Mouse (Mus musculus): Measurements from ENCODE around the gene Aldh1a2. TPM values are rescaled to one million over a fixed set of nuclear protein-coding genes. Genes with fewer than 3 reads are reported as not detected.

The Aldh1a2 gene
- polyA plus RNA-seq, 1 experiment from 2014 or later = 8.6 TPM

GRCm38 (mm10) chr9:71317096-71317920, 101.7 kb downstream of the Aldh1a2 start:
- H3K9ac ChIP-seq (replicated peaks) = no peak overlapping the region
- no peak overlapping the region for H3K4me3 ChIP-seq (replicated peaks)
- 91% methylated on average over 11 of the region's 11 CpGs for WGBS
- no peak overlapping the region for H3K4me2 ChIP-seq (replicated peaks)
- no peaks in the 10 kb centered on the region for H3K9me3 ChIP-seq
- no peaks in the 10 kb centered on the region for H3K4me1 ChIP-seq (replicated peaks)
- no peaks in the 10 kb centered on the region for H3K27me3 ChIP-seq
- no peak overlapping the region for H3K27ac ChIP-seq
- H3K36me3 ChIP-seq = no peaks in the 10 kb centered on the region
- ATAC-seq = no peak

- no peak overlapping the region for H3K9ac ChIP-seq (replicated peaks)
- H3K27me3 ChIP-seq = no peaks in the 10 kb centered on the region
- no peak overlapping the region for H3K27ac ChIP-seq
- 78% methylated on average over 3 of the region's 3 CpGs for WGBS
- H3K4me3 ChIP-seq (replicated peaks) = no peak overlapping the region
- H3K36me3 ChIP-seq = no peaks in the 10 kb centered on the region
- H3K4me1 ChIP-seq (replicated peaks) = no peaks in the 10 kb centered on the region
- ATAC-seq = no peak
- H3K9me3 ChIP-seq = no peaks in the 10 kb centered on the region
- H3K4me2 ChIP-seq (replicated peaks) = no peak overlapping the region
These were observed 102.3 kb downstream of the Aldh1a2 start for GRCm38 (mm10) chr9:71317921-71318241.

DNA sequence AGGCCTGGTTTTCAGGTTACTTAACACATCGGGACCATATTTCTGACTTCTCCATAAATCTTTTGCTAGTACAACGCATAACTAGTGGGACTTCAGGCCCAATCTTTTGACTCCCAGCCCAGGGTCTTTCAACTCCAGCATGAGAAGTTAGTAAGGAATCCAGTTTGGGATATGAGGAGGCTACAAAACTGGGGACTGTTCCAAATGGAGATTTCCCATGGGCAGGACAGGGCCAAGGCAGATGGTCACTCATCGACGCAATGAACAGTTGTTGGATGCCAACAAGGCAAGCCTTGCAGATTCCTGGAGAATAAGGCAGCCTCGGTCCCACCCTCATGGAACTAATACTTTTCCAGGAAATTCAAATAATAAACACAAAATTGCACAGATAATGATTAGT, 104.2 kb downstream of the Aldh1a2 start:
- H3K4me2 ChIP-seq (replicated peaks) = no peak overlapping the region
- 99% methylated on average over 5 of the region's 5 CpGs for WGBS
- no peak overlapping the region for H3K9ac ChIP-seq (replicated peaks)
- no peak overlapping the region for H3K4me3 ChIP-seq (replicated peaks)
- no peaks in the 10 kb centered on the region for H3K9me3 ChIP-seq
- no peaks in the 10 kb centered on the region for H3K4me1 ChIP-seq (replicated peaks)
- no peaks in the 10 kb centered on the region for H3K36me3 ChIP-seq
- H3K27me3 ChIP-seq = no peaks in the 10 kb centered on the region
- H3K27ac ChIP-seq = no peak overlapping the region
- ATAC-seq = no peak

GRCm38 (mm10) chr9:71320246-71321155, 104.9 kb downstream of the Aldh1a2 start:
- Histone ChIP-seq H3K9ac (replicated peaks) (no peak overlapping the region), H3K9me3 (no peaks in the 10 kb centered on the region), H3K36me3 (no peaks in the 10 kb centered on the region), H3K27ac (no peak overlapping the region), H3K4me2 (replicated peaks) (no peak overlapping the region), H3K4me3 (replicated peaks) (no peak overlapping the region), H3K4me1 (replicated peaks) (no peaks in the 10 kb centered on the region), H3K27me3 (no peaks in the 10 kb centered on the region)
- no peak for ATAC-seq
- WGBS = 53% methylated on average over 11 of the region's 11 CpGs

DNA sequence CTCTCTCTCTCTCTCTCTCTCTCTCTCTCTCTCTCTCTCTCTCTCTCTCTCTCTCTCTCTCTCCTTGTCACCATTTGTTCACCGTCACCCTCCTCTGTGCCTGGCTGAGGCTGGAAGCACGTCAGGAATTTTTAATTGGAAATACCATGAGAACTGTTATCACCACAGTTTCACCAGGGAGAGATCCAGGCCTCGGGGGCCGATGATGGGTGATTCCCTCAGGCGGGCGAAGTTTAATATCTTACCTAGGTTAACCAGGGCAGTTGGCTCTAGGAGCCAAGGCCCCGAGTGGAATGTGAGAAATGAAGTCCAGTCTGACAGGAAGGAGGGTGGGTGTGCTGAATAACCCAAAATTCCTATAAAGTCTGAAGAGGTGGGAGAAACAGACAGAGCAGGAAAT, 105.8 kb downstream of the Aldh1a2 start:
- Histone ChIP-seq H3K36me3 (no peaks in the 10 kb centered on the region), H3K4me1 (replicated peaks) (no peaks in the 10 kb centered on the region), H3K27me3 (no peaks in the 10 kb centered on the region), H3K4me2 (replicated peaks) (no peak overlapping the region), H3K9ac (replicated peaks) (no peak overlapping the region), H3K27ac (no peak overlapping the region), H3K9me3 (no peaks in the 10 kb centered on the region), H3K4me3 (replicated peaks) (no peak overlapping the region)
- WGBS = 79% methylated on average over 7 of the region's 7 CpGs
- ATAC-seq = no peak

DNA sequence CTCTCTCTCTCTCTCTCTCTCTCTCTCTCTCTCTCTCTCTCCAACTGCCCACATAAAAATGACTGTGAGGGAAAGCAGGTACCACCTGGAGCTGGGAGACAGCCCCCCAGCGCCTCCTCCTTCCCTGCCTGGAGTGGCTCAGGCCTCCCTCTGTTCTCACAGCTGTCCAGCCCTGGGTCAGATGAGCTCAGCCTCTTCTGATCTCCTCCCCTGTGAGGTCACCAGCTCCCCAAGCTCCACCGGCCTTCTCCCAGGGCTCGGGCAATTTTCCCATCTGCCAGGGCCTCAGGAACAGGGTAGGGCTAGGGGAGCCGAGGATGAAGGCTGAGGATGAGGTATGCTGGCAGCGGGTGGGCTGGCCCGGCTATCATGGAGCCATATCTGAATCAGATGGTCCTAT, 106.3 kb downstream of the Aldh1a2 start:
- Histone ChIP-seq H3K9me3 (no peaks in the 10 kb centered on the region), H3K27me3 (no peaks in the 10 kb centered on the region), H3K9ac (replicated peaks) (no peak overlapping the region), H3K4me3 (replicated peaks) (no peak overlapping the region), H3K36me3 (no peaks in the 10 kb centered on the region), H3K4me1 (replicated peaks) (no peaks in the 10 kb centered on the region), H3K27ac (no peak overlapping the region), H3K4me2 (replicated peaks) (no peak overlapping the region)
- no peak for ATAC-seq
- 80% methylated on average over 6 of the region's 6 CpGs for WGBS

DNA sequence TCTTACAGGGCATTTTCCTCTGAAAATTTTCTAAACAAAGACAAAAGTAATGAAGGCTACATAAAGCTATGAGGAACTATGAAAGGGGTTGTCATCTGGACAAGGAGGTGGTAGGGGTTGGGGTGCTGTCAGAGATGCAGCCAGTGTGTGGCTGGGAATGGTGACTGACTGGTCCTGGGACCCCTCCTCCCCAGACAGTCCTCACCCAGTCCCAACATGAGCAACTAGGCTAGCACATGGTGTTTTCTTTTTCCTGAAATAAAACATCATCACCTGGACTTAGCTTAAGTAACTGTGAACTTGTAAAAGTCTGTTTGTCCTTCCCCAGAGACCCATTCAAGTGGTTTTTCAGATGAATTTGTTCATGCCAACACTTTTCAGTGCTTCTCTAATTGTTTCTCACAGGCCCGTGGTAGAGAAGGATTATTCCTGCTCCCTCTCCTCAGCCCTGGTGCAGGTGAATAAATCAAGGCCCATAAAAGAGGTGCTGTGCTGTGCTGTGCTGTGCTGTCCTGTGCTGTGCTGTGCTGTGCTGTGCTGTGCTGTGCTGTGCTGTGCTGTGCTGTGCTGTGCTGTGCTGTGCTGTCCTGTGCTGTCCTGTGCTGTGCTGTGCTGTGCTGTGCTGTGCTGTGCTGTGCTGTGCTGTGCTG, 107.8 kb downstream of the Aldh1a2 start:
- no peak overlapping the region for H3K4me2 ChIP-seq (replicated peaks)
- ATAC-seq = no peak
- H3K27me3 ChIP-seq = no peaks in the 10 kb centered on the region
- no peak overlapping the region for H3K27ac ChIP-seq
- H3K36me3 ChIP-seq = no peaks in the 10 kb centered on the region
- H3K4me3 ChIP-seq (replicated peaks) = no peak overlapping the region
- no peaks in the 10 kb centered on the region for H3K9me3 ChIP-seq
- no peaks in the 10 kb centered on the region for H3K4me1 ChIP-seq (replicated peaks)
- WGBS = 36% methylated on average over 1 of the region's 1 CpGs
- no peak overlapping the region for H3K9ac ChIP-seq (replicated peaks)

GRCm38 (mm10) chr9:71324060-71324459, 108.5 kb downstream of the Aldh1a2 start:
- ATAC-seq = no peak
- Histone ChIP-seq H3K27ac (no peak overlapping the region), H3K4me1 (replicated peaks) (no peaks in the 10 kb centered on the region), H3K4me2 (replicated peaks) (no peak overlapping the region), H3K36me3 (no peaks in the 10 kb centered on the region), H3K4me3 (replicated peaks) (no peak overlapping the region), H3K27me3 (no peaks in the 10 kb centered on the region), H3K9ac (replicated peaks) (no peak overlapping the region), H3K9me3 (no peaks in the 10 kb centered on the region)
- 75% methylated on average over 5 of the region's 5 CpGs for WGBS

DNA sequence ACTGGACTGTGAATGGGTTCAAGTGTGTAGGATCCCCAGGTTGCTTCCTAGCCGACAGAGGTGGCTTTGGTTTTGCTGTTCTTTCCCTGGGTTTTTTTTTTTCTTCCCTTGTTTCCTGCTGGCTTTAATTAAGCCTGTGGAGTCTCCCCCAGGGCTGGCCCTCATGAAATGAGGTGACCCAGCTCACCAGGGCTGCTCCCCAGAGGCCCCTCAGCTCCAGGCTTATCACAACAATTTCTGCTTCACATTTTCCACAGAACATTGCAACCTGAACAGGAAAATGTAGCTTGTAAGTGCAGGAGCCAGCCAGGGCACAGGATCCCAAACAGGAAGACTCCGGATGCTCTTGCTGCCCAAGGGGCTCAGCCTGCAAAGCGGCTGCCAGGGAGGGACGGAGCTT, 110.7 kb downstream of the Aldh1a2 start:
- ATAC-seq = no peak
- Histone ChIP-seq H3K9me3 (no peaks in the 10 kb centered on the region), H3K4me1 (replicated peaks) (no peaks in the 10 kb centered on the region), H3K27ac (no peak overlapping the region), H3K4me2 (replicated peaks) (no peak overlapping the region), H3K27me3 (no peaks in the 10 kb centered on the region), H3K4me3 (replicated peaks) (no peak overlapping the region), H3K9ac (replicated peaks) (no peak overlapping the region), H3K36me3 (no peaks in the 10 kb centered on the region)
- 72% methylated on average over 4 of the region's 4 CpGs for WGBS

GRCm38 (mm10) chr9:71331661-71332060, 116.1 kb downstream of the Aldh1a2 start:
- H3K27me3 ChIP-seq = no peaks in the 10 kb centered on the region
- H3K9ac ChIP-seq (replicated peaks) = no peak overlapping the region
- no peaks in the 10 kb centered on the region for H3K36me3 ChIP-seq
- H3K4me2 ChIP-seq (replicated peaks) = no peak overlapping the region
- ATAC-seq = no peak
- H3K27ac ChIP-seq = no peak overlapping the region
- no peaks in the 10 kb centered on the region for H3K4me1 ChIP-seq (replicated peaks)
- H3K4me3 ChIP-seq (replicated peaks) = no peak overlapping the region
- H3K9me3 ChIP-seq = no peaks in the 10 kb centered on the region
- 59% methylated on average over 3 of the region's 3 CpGs for WGBS

DNA sequence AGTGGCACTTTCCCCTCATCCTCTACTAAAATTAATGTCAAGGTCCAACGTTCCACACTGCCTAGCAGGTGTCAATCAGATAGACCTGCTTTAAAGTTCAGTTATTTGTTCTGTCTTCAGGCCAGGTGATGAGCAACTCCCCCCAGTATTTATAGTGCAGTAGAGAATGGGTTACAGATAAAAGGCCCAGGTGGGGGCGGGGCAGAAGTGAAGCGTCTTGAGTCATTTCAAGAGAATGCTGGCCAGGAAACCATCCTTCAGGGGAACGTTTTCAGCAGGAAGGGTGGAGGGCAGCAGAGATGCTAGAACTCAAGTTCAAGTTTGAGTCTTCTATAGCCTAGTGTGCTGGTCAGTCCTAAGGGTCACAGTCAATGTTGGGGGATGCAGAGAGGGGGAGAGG, 121.1 kb downstream of the Aldh1a2 start:
- Histone ChIP-seq H3K27ac (no peak overlapping the region), H3K9me3 (no peaks in the 10 kb centered on the region), H3K9ac (replicated peaks) (no peak overlapping the region), H3K4me3 (replicated peaks) (no peak overlapping the region), H3K4me1 (replicated peaks) (no peaks in the 10 kb centered on the region), H3K4me2 (replicated peaks) (no peak overlapping the region), H3K36me3 (no peaks in the 10 kb centered on the region), H3K27me3 (no peaks in the 10 kb centered on the region)
- 68% methylated on average over 4 of the region's 4 CpGs for WGBS
- no peak for ATAC-seq

DNA sequence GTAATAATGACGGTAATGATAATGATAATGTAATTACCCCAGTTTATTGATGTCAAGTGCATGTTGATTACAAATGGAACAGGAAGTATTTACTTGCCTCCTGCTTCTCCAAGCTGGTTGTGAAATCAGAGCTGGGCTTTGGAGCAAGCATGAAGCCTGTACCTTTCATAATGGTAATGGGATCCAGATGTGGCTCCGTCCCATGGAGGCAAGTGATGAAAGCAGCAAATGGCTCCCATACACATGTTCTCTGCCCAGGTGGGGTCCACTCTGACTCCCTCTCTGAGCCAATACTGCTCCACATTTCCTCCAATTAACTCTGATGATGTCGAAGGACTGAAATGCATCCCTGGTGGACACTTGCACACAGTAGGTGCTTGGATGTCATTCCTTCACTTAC, 121.8 kb downstream of the Aldh1a2 start:
- no peaks in the 10 kb centered on the region for H3K36me3 ChIP-seq
- no peaks in the 10 kb centered on the region for H3K9me3 ChIP-seq
- ATAC-seq = no peak
- H3K27me3 ChIP-seq = no peaks in the 10 kb centered on the region
- no peak overlapping the region for H3K4me3 ChIP-seq (replicated peaks)
- no peak overlapping the region for H3K27ac ChIP-seq
- no peak overlapping the region for H3K4me2 ChIP-seq (replicated peaks)
- H3K9ac ChIP-seq (replicated peaks) = no peak overlapping the region
- H3K4me1 ChIP-seq (replicated peaks) = no peaks in the 10 kb centered on the region
- WGBS = 94% methylated on average over 3 of the region's 3 CpGs

All from midbrain, embryonic 13.5 days (tissue).